Mouse (Mus musculus): ENCODE measurements around the gene Ulk3.

DNA sequence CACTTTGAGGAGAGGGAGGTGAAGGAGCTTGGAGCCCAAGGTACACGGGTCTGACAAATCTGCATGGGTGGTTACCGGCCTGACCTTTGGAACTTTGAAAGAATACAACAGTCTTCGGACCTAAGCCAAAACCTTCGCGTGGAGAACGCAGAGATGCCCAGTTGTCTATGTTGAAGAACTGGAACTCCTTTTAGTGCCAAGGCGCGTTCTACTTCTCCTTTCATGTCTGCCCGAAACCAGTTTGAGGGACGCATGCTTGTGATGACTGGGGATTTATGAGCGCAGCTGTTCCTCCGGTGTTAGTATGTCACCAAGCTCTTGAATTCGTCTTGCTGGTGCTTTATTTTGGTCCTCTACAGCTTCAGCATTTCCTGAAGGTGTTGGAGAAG is 27.5 kb upstream of the Ulk3 start:
- no peak for TF ChIP-seq POLR2A (IDR thresholded peaks at IDR 0.05; ENCODE audit: low read depth, low read length)
- no peak for TF ChIP-seq CTCF (IDR thresholded peaks at IDR 0.05; ENCODE audit: extremely low read depth, insufficient read length, insufficient replicate concordance, low read depth, low read length)

Data from small intestine, adult 2 months (tissue).